Mouse (Mus musculus): Measurements from ENCODE around the gene Pram1. TPM values are rescaled to one million over a fixed set of nuclear protein-coding genes. Genes with fewer than 3 reads are reported as not detected.

Pram1 gene
- total and polyA plus RNA-seq, 3 experiments, result 0.11 to 2.0 TPM; not detected in 1

GRCm38 (mm10) chr17:33630171-33630895 lies 7.5 kb upstream of the Pram1 start:
- no peak for TF ChIP-seq GATA1 (IDR thresholded peaks at IDR 0.05; ENCODE audit: borderline replicate concordance, low read length)
- TF ChIP-seq POLR2AphosphoS5 (IDR thresholded peaks at IDR 0.05; ENCODE audit: insufficient replicate concordance, low read depth, low read length), result no peak
- no peak for TF ChIP-seq GATA2 (IDR thresholded peaks at IDR 0.05; ENCODE audit: borderline replicate concordance, low read depth, low read length)
- no peak for TF ChIP-seq CTCF (IDR thresholded peaks at IDR 0.05; ENCODE audit: low read depth, low read length)
- no peak for TF ChIP-seq TAL1 (conservative IDR thresholded peaks at IDR 0.05; ENCODE audit: low read depth, low read length)
- DNase-seq (ENCODE audit: low spot score) (no peak), ATAC-seq (ENCODE audit: extremely low read depth, insufficient number of reproducible peaks, low FRiP score, poor library complexity, severe bottlenecking) (no peak)
- Histone ChIP-seq H3K4me1 (ENCODE audit: insufficient read depth, low read depth, low read length) (peaks cover 32% of the 10 kb centered on the region), H3K4me3 (ENCODE audit: low read depth, low read length) (peak overlapping the region; percentile 86; the same call in 1 of the 2 replicates), H3K27me3 (ENCODE audit: insufficient read depth, low read length) (no peaks in the 10 kb centered on the region), H3K36me3 (replicated peaks) (peaks cover 53% of the 10 kb centered on the region), H3K9me3 (replicated peaks) (no peaks in the 10 kb centered on the region)

DNA sequence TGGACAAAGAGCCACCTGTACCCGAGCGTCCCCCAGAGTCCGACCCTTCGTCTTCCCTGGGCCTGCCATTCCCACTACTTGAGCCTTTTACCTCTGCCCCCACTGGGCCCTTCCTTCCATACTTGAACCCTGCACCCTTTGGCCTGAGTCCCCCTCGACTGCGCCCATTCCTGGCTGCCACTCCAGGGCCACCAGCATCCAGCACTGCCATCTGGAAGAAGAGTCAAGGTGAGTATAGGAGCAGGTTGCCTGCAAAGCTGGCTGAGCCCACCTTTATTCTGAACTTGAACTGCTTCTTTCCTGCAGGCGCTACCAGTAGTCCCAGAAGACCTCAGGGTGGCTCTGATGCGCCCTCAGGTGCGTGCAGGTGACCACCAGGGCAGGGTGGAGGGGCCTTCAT lies 6.6 kb upstream of the Pram1 start:
- no peak for DNase-seq (ENCODE audit: low spot score)
- Histone ChIP-seq H3K9me3 (replicated peaks) (no peaks in the 10 kb centered on the region), H3K27me3 (ENCODE audit: insufficient read depth, low read length) (no peaks in the 10 kb centered on the region), H3K4me3 (ENCODE audit: low read depth, low read length) (no peak overlapping the region), H3K4me1 (ENCODE audit: insufficient read depth, low read depth, low read length) (peaks cover 32% of the 10 kb centered on the region), H3K36me3 (replicated peaks) (peaks cover 61% of the 10 kb centered on the region)
- ATAC-seq (ENCODE audit: extremely low read depth, insufficient number of reproducible peaks, low FRiP score, poor library complexity, severe bottlenecking), result no peak
- TF ChIP-seq POLR2AphosphoS5 (IDR thresholded peaks at IDR 0.05; ENCODE audit: insufficient replicate concordance, low read depth, low read length), result no peak
- TF ChIP-seq GATA2 (IDR thresholded peaks at IDR 0.05; ENCODE audit: borderline replicate concordance, low read depth, low read length), result no peak
- no peak for TF ChIP-seq CTCF (IDR thresholded peaks at IDR 0.05; ENCODE audit: low read depth, low read length)
- no peak for TF ChIP-seq GATA1 (IDR thresholded peaks at IDR 0.05; ENCODE audit: borderline replicate concordance, low read length)
- TF ChIP-seq TAL1 (conservative IDR thresholded peaks at IDR 0.05; ENCODE audit: low read depth, low read length), result no peak

- Histone ChIP-seq H3K4me3 (ENCODE audit: low read depth, low read length) (no peak overlapping the region; the same call in 1 of the 2 replicates), H3K9me3 (replicated peaks) (no peaks in the 10 kb centered on the region), H3K27me3 (ENCODE audit: insufficient read depth, low read length) (no peaks in the 10 kb centered on the region), H3K36me3 (replicated peaks) (peaks cover 62% of the 10 kb centered on the region), H3K4me1 (ENCODE audit: insufficient read depth, low read depth, low read length) (peaks cover 32% of the 10 kb centered on the region)
- ATAC-seq (ENCODE audit: extremely low read depth, insufficient number of reproducible peaks, low FRiP score, poor library complexity, severe bottlenecking) (no peak), DNase-seq (ENCODE audit: low spot score) (no peak)
- no peak for TF ChIP-seq GATA2 (IDR thresholded peaks at IDR 0.05; ENCODE audit: borderline replicate concordance, low read depth, low read length)
- TF ChIP-seq POLR2AphosphoS5 (IDR thresholded peaks at IDR 0.05; ENCODE audit: insufficient replicate concordance, low read depth, low read length), result no peak
- no peak for TF ChIP-seq TAL1 (conservative IDR thresholded peaks at IDR 0.05; ENCODE audit: low read depth, low read length)
- TF ChIP-seq GATA1 (IDR thresholded peaks at IDR 0.05; ENCODE audit: borderline replicate concordance, low read length), result no peak
- TF ChIP-seq CTCF (IDR thresholded peaks at IDR 0.05; ENCODE audit: low read depth, low read length), result no peak
These were observed 6.1 kb upstream of the Pram1 start for GRCm38 (mm10) chr17:33631796-33632195.

GRCm38 (mm10) chr17:33637038-33637437 lies 818 bp upstream of the Pram1 start:
- Histone ChIP-seq H3K4me3 (ENCODE audit: low read depth, low read length) (no peak overlapping the region), H3K36me3 (replicated peaks) (peaks cover 72% of the 10 kb centered on the region), H3K27me3 (ENCODE audit: insufficient read depth, low read length) (no peaks in the 10 kb centered on the region), H3K9me3 (replicated peaks) (no peaks in the 10 kb centered on the region), H3K4me1 (ENCODE audit: insufficient read depth, low read depth, low read length) (peaks cover 36% of the 10 kb centered on the region)
- no peak for TF ChIP-seq GATA2 (IDR thresholded peaks at IDR 0.05; ENCODE audit: borderline replicate concordance, low read depth, low read length)
- TF ChIP-seq TAL1 (conservative IDR thresholded peaks at IDR 0.05; ENCODE audit: low read depth, low read length), result no peak
- no peak for TF ChIP-seq GATA1 (IDR thresholded peaks at IDR 0.05; ENCODE audit: borderline replicate concordance, low read length)
- no peak for TF ChIP-seq CTCF (IDR thresholded peaks at IDR 0.05; ENCODE audit: low read depth, low read length)
- no peak for TF ChIP-seq POLR2AphosphoS5 (IDR thresholded peaks at IDR 0.05; ENCODE audit: insufficient replicate concordance, low read depth, low read length)
- ATAC-seq (ENCODE audit: extremely low read depth, insufficient number of reproducible peaks, low FRiP score, poor library complexity, severe bottlenecking) (no peak), DNase-seq (ENCODE audit: low spot score) (no peak)

- H3K27me3 ChIP-seq (ENCODE audit: insufficient read depth, low read length), result no peaks in the 10 kb centered on the region
- H3K9me3 ChIP-seq (replicated peaks), result no peaks in the 10 kb centered on the region
- H3K4me3 ChIP-seq (ENCODE audit: low read depth, low read length), result no peak overlapping the region
- H3K36me3 ChIP-seq (replicated peaks), result peaks cover 76% of the 10 kb centered on the region
- DNase-seq (ENCODE audit: low spot score), result no peak
- TF ChIP-seq TAL1 (conservative IDR thresholded peaks at IDR 0.05; ENCODE audit: low read depth, low read length) (no peak), POLR2AphosphoS5 (IDR thresholded peaks at IDR 0.05; ENCODE audit: insufficient replicate concordance, low read depth, low read length) (no peak), GATA2 (IDR thresholded peaks at IDR 0.05; ENCODE audit: borderline replicate concordance, low read depth, low read length) (no peak), GATA1 (IDR thresholded peaks at IDR 0.05; ENCODE audit: borderline replicate concordance, low read length) (no peak), CTCF (IDR thresholded peaks at IDR 0.05; ENCODE audit: low read depth, low read length) (no peak)
- peak; percentile 47 for ATAC-seq (ENCODE audit: extremely low read depth, insufficient number of reproducible peaks, low FRiP score, poor library complexity, severe bottlenecking)
- peaks cover 38% of the 10 kb centered on the region for H3K4me1 ChIP-seq (ENCODE audit: insufficient read depth, low read depth, low read length)
These were observed 1.9 kb downstream of the Pram1 start for GRCm38 (mm10) chr17:33639743-33640142.

- Histone ChIP-seq H3K36me3 (replicated peaks) (peaks cover 84% of the 10 kb centered on the region), H3K27me3 (ENCODE audit: insufficient read depth, low read length) (no peaks in the 10 kb centered on the region), H3K4me1 (ENCODE audit: insufficient read depth, low read depth, low read length) (peaks cover 29% of the 10 kb centered on the region), H3K4me3 (ENCODE audit: low read depth, low read length) (no peak overlapping the region), H3K9me3 (replicated peaks) (no peaks in the 10 kb centered on the region)
- no peak for DNase-seq (ENCODE audit: low spot score)
- no peak for ATAC-seq (ENCODE audit: extremely low read depth, insufficient number of reproducible peaks, low FRiP score, poor library complexity, severe bottlenecking)
- no peak for TF ChIP-seq CTCF (IDR thresholded peaks at IDR 0.05; ENCODE audit: low read depth, low read length)
These were observed 6.2 kb downstream of the Pram1 start for GRCm38 (mm10) chr17:33644068-33644467.

Data from G1E (cell line).